Mouse (Mus musculus) liver, embryonic 14.5 days (tissue): ENCODE results near the gene Sap30l.
A peak's percentile ranks its signal among the peaks of the same experiment; 100 is the strongest.

Experiments used
- CTCF ChIP-seq: IDR thresholded peaks from 2 replicates; pipeline ENCODE4 v1.5.1; 2016; ENCODE audit warnings: antibody characterized with exemption, low read depth, control low read depth
- EP300 ChIP-seq: IDR thresholded peaks from 2 replicates; pipeline ENCODE4 v1.6.1; 2016; ENCODE audit warnings: antibody characterized with exemption, low read depth

DNA sequence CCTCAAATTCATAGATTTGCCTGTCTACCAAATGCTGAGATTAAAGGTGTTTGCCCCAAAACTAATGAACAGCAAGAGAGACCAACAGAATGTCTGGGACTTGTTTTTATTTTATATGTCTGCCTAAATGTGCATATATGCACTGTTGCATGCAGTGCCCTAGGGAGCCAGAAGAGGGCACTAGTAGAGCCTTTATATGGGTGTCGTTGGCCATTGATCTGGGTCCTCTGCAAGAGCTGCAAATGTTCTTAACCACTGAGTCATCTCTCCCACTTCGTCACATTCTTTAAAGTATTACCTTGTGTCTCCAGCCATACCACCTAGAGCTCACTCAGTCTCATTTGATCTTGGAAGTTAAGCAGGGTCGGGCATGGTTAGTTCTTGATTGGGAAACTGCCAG lies 37.3 kb upstream of the Sap30l start:
- TF ChIP-seq CTCF = peak; percentile 57
- no peak for TF ChIP-seq EP300
